Mouse (Mus musculus) kidney, embryonic 14.5 days (tissue): ENCODE data around the gene Fnbp1. TPM values are rescaled to one million over a fixed set of nuclear protein-coding genes. Genes with fewer than 3 reads are reported as not detected.
"Not testable (repeated sequence)": the region's sequence is repeated elsewhere in the genome, so short reads cannot be mapped to it uniquely, and the experiment has no call there.

Experiments
- ATAC-seq: fragments of 200-750 bp; cut with Nextera tagmentation; 2 replicates; pipeline ENCODE4 v1.8.0; 2017; ENCODE audit warnings: moderate number of reproducible peaks, mild to moderate bottlenecking, moderate TSS enrichment, moderate library complexity; ENCODE audit not compliant: low FRiP score, low TSS enrichment
- H3K27ac ChIP-seq: fragments of 300-500 bp; sonication (generic); 2 replicates; pipeline ENCODE4 v1.5.1; 2014; ENCODE audit warnings: low read depth, mild to moderate bottlenecking, low read length, moderate library complexity, mixed read lengths
- H3K27me3 ChIP-seq: fragments of 300-500 bp; sonication (generic); 2 replicates; pipeline ENCODE4 v1.6.1; 2014; ENCODE audit warnings: mild to moderate bottlenecking, low read length; ENCODE audit not compliant: control insufficient read depth, insufficient read depth
- H3K36me3 ChIP-seq: fragments of 300-500 bp; sonication (generic); 2 replicates; pipeline ENCODE4 v1.6.1; 2014; ENCODE audit warnings: low read length, mixed read lengths; ENCODE audit not compliant: control insufficient read depth, insufficient read depth
- H3K4me1 ChIP-seq: fragments of 300-500 bp; sonication (generic); 2 replicates; pipeline ENCODE4 v1.6.1; 2014; ENCODE audit warnings: low read length, mixed read lengths; ENCODE audit not compliant: control insufficient read depth, insufficient read depth
- H3K4me2 ChIP-seq: fragments of 300-500 bp; sonication (generic); replicated peaks from 2 replicates; pipeline ENCODE4 v1.6.1; 2014; ENCODE audit warnings: low read depth, mild to moderate bottlenecking, low read length
- H3K4me3 ChIP-seq: fragments of 300-500 bp; sonication (generic); 2 replicates; pipeline ENCODE4 v1.5.1; 2014; ENCODE audit warnings: mild to moderate bottlenecking, low read length
- H3K9ac ChIP-seq: fragments of 300-500 bp; sonication (generic); 2 replicates; pipeline ENCODE4 v1.6.1; 2014; ENCODE audit warnings: low read depth, mild to moderate bottlenecking, low read length, moderate library complexity
- H3K9me3 ChIP-seq: fragments of 300-500 bp; sonication (generic); 2 replicates; pipeline ENCODE4 v1.6.1; 2016; ENCODE audit warnings: low read length; ENCODE audit not compliant: control insufficient read depth
- WGBS: fragments of 180-500 bp; shearing (Covaris S2); extraction: QIAGEN DNeasy Blood & Tissue Kit; methylation state at CpG from one replicate; pipeline ENCODE4 v1.1.7; 2014; 5-methylcytosine and 5-hydroxymethylcytosine counted together
- polyA plus RNA-seq: library from polyadenylated mRNA; unstranded; fragments of >200 nt; fragmentation: Nextera tagmentation; extraction: Ambion mirVana; gene quantifications from 2 replicates; pipeline ENCODE4 v1.2.1, GENCODE M21; 2014

Fnbp1 gene
- polyA plus RNA-seq, result 12.2 and 24.1 TPM in 2 replicates

DNA sequence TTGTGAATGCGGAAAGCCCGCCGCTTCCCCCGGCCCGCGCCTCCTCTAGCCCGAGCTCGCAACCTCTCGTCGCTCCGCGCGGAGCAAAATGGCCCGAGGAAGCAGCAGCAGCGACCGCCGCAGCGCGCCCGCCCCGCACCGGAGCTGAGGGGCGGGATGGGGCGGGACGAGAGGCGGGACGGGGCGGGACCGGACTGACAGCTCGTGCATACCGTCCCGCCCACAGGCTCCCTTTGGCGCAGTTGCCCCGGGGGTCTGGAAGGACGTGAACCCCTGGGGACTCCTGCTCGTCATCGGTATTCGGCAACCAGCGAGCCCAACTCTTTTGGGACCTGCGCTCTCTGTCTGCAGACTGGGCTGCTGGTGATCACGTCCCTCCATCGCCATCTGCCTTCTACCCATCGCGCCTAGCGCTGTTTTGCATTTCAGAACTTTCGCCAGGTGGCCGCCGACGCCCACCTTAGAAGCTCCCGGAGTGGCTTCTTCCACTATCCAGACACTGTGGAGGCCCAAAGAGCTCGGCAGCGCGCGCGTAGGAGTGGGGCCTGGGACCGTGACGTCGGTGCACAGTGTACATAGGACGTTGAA, at the start of gene Fnbp1:
Fnbp1 (minus strand) TSS at position 142 of the 588 bp plus-strand sequence.
- Histone ChIP-seq H3K9me3 (no peaks in the 10 kb centered on the region), H3K36me3 (peaks cover 3% of the 10 kb centered on the region; the same call in 1 of the 2 replicates), H3K9ac (peak within 1 kb of the TSS; percentile 84), H3K27ac (peak within 1 kb of the TSS; percentile 75), H3K4me1 (0 out of 2 replicates have a peak, but pooled peaks cover 4% of the 10 kb centered on the region), H3K4me2 (peak within 1 kb of the TSS; percentile 90), H3K27me3 (no peaks in the 10 kb centered on the region), H3K4me3 (peak within 1 kb of the TSS; percentile 88)
- WGBS, result under 1% methylated on average over 59 of the region's 59 CpGs
- peak; percentile 93 for ATAC-seq

DNA sequence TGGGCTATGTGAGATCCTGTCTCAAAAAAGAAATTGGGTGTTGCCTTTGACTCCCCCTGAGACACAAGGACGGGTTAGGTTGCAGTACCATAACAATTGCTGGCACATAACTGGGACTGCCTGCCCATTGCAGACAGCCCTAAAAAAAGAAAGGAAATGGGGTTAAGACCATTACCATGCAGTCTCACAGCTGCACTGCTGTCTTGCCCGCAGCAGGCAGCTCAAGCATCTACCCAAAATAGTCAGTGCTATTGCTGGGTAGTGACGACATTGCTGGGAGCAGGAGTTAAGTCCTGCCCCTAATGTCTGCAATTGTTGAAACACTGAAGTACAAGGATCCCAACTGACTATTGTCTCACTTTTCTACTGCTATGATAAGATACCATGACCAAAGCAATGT, 47.8 kb upstream of the Fnbp1 start:
- no peak overlapping the region for H3K9ac ChIP-seq
- H3K9me3 ChIP-seq, result no peaks in the 10 kb centered on the region
- 92% methylated on average over 3 of the region's 3 CpGs for WGBS
- ATAC-seq, result no peak
- H3K4me2 ChIP-seq, result no peak overlapping the region
- peaks cover 65% of the 10 kb centered on the region for H3K36me3 ChIP-seq
- H3K4me1 ChIP-seq, result no peaks in the 10 kb centered on the region
- no peak overlapping the region for H3K27ac ChIP-seq
- no peaks in the 10 kb centered on the region for H3K27me3 ChIP-seq
- H3K4me3 ChIP-seq, result no peak overlapping the region

DNA sequence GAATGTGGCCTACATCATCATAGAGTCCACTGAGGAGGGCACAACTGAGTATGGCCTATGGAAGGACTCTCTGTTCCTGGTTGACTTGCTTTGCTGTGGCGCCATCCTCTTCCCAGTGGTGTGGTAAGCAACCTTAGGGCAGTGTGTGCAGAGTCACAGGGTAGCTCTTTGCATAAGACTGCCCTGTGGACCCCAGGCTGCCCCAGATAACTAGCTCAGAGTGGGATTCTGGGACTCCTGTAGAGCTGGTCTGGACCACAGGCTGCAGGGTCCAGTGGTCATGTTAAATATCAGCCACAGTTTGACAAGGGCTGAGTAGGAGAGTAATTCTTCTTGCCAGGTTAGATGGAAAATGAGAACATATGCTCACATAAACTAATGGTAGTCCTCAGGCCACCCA, 46.9 kb upstream of the Fnbp1 start:
- Histone ChIP-seq H3K36me3 (peaks cover 73% of the 10 kb centered on the region), H3K9ac (no peak overlapping the region), H3K27ac (no peak overlapping the region), H3K4me2 (no peak overlapping the region), H3K4me1 (no peaks in the 10 kb centered on the region), H3K4me3 (no peak overlapping the region), H3K27me3 (no peaks in the 10 kb centered on the region), H3K9me3 (no peaks in the 10 kb centered on the region)
- 95% methylated on average over 1 of the region's 1 CpGs for WGBS
- ATAC-seq, result no peak

DNA sequence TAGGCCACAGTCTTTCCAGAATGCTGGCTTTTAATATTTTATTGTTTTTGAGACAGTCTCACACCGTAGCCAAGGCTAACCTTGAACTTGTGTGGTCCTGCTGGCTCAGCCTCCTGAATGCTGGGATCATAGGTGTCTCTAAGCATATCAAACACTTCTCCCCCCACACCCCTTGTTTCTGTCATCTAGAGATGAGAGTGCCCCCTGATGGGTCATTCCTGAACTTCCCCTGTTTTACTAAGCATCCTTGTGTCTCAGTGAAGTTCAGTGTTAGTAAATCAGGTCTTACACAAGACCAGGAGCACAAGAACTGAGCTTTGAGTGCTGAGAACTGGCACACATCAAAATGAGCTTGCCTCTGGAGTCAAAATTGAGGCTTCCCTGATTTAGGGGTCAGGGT, 42.0 kb upstream of the Fnbp1 start:
- Histone ChIP-seq H3K4me2 (no peak overlapping the region), H3K4me1 (no peaks in the 10 kb centered on the region), H3K36me3 (peaks cover 61% of the 10 kb centered on the region), H3K4me3 (no peak overlapping the region), H3K27ac (no peak overlapping the region), H3K9me3 (no peaks in the 10 kb centered on the region), H3K9ac (no peak overlapping the region), H3K27me3 (no peaks in the 10 kb centered on the region)
- 90% methylated on average over 1 of the region's 1 CpGs for WGBS
- ATAC-seq, result no peak

DNA sequence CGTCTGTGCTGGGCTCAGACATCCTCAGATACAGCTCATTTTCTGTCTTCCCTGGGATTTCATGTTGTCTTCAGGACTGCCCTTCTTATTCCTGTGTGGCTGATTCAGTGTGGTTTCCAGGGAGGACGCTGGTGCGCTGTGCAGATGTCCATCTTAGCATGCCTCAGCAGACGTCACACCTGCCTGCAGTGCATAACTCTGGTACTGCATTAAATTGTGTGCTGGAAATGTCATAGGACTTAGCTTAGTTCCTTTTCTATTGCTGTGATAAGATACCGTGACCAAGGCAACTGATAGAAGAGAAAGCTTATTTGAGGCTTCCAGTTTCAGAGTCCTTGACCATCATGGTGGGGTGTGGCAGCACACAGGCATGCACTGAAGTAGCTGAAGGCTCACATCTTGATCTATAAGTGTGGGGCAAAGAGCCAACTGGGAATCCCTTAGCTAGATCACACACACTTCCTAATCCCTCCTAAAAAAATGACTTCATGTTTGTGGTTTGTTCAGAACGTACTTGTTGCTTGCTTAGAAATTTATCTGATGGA, 41.0 kb upstream of the Fnbp1 start:
- H3K27me3 ChIP-seq, result no peaks in the 10 kb centered on the region
- H3K27ac ChIP-seq, result no peak overlapping the region
- no peaks in the 10 kb centered on the region for H3K4me1 ChIP-seq
- peaks cover 61% of the 10 kb centered on the region for H3K36me3 ChIP-seq
- no peaks in the 10 kb centered on the region for H3K9me3 ChIP-seq
- H3K9ac ChIP-seq, result no peak overlapping the region
- H3K4me2 ChIP-seq, result no peak overlapping the region
- WGBS, result 92% methylated on average over 6 of the region's 6 CpGs
- ATAC-seq, result no peak
- no peak overlapping the region for H3K4me3 ChIP-seq

DNA sequence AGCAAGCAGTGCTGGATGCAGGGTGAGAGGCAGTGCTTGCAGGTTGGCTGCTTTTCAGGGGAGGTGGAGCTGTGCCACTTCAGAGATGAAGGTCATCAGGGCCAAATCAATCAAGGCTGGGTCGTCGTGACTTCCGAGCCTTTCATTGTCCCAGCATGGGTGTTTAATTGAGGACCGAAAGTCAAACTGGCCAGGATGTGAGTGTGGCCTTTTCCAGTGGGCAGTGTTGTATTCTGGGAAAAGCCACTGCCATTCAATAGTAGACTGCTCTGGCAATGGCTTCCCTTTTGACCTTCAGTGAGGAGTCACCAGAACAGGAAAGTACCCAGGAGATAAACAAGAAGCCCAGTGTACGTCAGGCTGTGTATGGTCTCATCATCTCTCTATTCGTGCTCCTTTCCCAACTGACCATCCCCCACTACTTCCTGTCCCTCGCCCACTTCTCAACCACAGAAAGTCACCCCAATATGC, 38.3 kb upstream of the Fnbp1 start:
- 48% methylated on average over 7 of the region's 7 CpGs for WGBS
- H3K4me1 ChIP-seq, result no peaks in the 10 kb centered on the region
- no peak overlapping the region for H3K9ac ChIP-seq
- H3K4me2 ChIP-seq, result no peak overlapping the region
- peaks cover 68% of the 10 kb centered on the region for H3K36me3 ChIP-seq
- ATAC-seq, result no peak
- H3K27ac ChIP-seq, result no peak overlapping the region
- no peaks in the 10 kb centered on the region for H3K27me3 ChIP-seq
- H3K4me3 ChIP-seq, result no peak overlapping the region
- no peaks in the 10 kb centered on the region for H3K9me3 ChIP-seq

DNA sequence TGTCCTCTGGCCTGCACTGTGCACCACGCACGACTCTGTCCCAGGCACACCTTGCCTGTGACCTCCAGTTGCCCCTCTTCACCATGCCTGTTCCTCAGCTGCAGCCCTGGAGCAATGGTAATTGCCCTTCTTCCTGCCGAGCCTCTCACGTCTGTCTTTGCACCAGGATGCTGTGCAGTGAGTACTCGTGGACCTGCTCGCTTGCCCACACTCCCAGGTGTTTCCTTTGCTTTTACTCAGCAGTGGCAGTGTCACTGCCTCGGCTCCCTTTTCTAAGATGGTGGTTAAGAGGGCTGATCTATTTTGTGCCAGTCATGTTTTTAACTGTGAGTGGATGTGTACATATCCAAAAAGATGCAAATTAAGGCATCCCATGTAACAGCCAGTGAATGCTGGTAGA, 37.7 kb upstream of the Fnbp1 start:
- Histone ChIP-seq H3K27ac (no peak overlapping the region), H3K9ac (no peak overlapping the region), H3K4me3 (no peak overlapping the region), H3K9me3 (no peaks in the 10 kb centered on the region), H3K4me2 (no peak overlapping the region), H3K4me1 (no peaks in the 10 kb centered on the region), H3K27me3 (no peaks in the 10 kb centered on the region), H3K36me3 (peaks cover 68% of the 10 kb centered on the region)
- WGBS, result 80% methylated on average over 7 of the region's 7 CpGs
- no peak for ATAC-seq

DNA sequence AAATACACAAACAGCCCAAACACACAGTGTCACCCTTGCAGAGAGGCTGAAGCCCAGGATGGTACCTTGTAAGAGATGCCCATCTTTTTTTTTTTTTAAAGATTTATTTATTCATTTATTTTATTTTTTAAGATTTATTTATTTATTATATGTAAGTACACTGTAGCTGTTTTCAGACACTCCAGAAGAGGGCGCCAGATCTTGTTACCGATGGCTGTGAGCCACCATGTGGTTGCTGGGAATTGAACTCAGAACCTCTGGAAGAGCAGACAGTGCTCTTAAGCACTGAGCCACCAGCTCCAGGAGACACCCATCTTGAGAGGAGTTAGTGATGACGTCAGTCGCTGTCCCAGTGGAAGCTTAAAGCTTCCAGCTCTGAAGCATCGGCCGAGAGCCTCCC, 36.8 kb upstream of the Fnbp1 start:
- H3K36me3 ChIP-seq, result peaks cover 64% of the 10 kb centered on the region
- not testable (repeated sequence) for H3K4me2 ChIP-seq, H3K9ac ChIP-seq, ATAC-seq, H3K9me3 ChIP-seq, H3K27me3 ChIP-seq, H3K4me3 ChIP-seq, H3K4me1 ChIP-seq, H3K27ac ChIP-seq
- WGBS, result 87% methylated on average over 6 of the region's 6 CpGs

DNA sequence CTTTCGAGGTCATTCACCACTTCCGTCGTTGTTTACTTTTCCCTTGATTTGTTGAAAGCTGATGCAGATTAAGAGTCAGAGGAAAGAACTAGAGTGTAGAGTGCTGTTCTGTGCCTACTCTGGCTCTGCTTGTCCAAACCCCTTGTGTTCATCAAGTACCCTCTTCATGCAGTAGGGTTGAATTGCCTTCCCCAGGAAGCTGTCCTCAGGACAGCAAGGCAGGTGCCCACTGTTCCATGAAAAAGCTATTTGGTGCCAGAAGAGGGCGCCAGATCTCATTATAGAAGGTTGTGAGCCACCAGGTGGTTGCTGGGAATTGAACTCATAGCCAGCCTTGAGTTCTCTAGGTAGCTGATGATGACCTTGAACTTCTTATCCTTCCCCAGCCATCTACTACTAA, 31.5 kb upstream of the Fnbp1 start:
- Histone ChIP-seq H3K27me3 (no peaks in the 10 kb centered on the region), H3K4me3 (no peak overlapping the region), H3K9ac (no peak overlapping the region), H3K9me3 (no peaks in the 10 kb centered on the region), H3K4me2 (no peak overlapping the region), H3K27ac (no peak overlapping the region), H3K36me3 (peaks cover 86% of the 10 kb centered on the region), H3K4me1 (no peaks in the 10 kb centered on the region)
- 73% methylated on average over 4 of the region's 4 CpGs for WGBS
- no peak for ATAC-seq
